Mouse (Mus musculus): ENCODE measurements at regions not wholly inside any gene's neighbourhood (a gene's known extent, or its start where the extent isn't known, plus 50 kb on each side); places are given as distances from the start of the nearest gene placed in this dataset.

- WGBS: 58% methylated on average over 5 of the region's 5 CpGs
- Histone ChIP-seq H3K4me1 (no peaks in the 10 kb centered on the region), H3K36me3 (no peaks in the 10 kb centered on the region), H3K9ac (no peak overlapping the region), H3K9me3 (no peaks in the 10 kb centered on the region), H3K4me3 (no peak overlapping the region), H3K4me2 (replicated peaks) (no peak overlapping the region), H3K27me3 (no peaks in the 10 kb centered on the region), H3K27ac (no peak overlapping the region)
- no peak for ATAC-seq (ENCODE audit: insufficient number of reproducible peaks, insufficient read depth, low FRiP score, low TSS enrichment)
Observed at GRCm38 (mm10) chr15:86738356-86738755, 524.1 kb downstream of the Tbc1d22a start.

- Histone ChIP-seq H3K4me2 (replicated peaks) (no peak overlapping the region), H3K4me3 (no peak overlapping the region), H3K9ac (no peak overlapping the region), H3K36me3 (no peaks in the 10 kb centered on the region), H3K27me3 (no peaks in the 10 kb centered on the region), H3K4me1 (no peaks in the 10 kb centered on the region), H3K9me3 (no peaks in the 10 kb centered on the region), H3K27ac (no peak overlapping the region)
- ATAC-seq (ENCODE audit: insufficient number of reproducible peaks, insufficient read depth, low FRiP score, low TSS enrichment): no peak
- 87% methylated on average over 5 of the region's 5 CpGs for WGBS
Observed at GRCm38 (mm10) chr15:86738776-86739175, 524.5 kb downstream of the Tbc1d22a start.

DNA sequence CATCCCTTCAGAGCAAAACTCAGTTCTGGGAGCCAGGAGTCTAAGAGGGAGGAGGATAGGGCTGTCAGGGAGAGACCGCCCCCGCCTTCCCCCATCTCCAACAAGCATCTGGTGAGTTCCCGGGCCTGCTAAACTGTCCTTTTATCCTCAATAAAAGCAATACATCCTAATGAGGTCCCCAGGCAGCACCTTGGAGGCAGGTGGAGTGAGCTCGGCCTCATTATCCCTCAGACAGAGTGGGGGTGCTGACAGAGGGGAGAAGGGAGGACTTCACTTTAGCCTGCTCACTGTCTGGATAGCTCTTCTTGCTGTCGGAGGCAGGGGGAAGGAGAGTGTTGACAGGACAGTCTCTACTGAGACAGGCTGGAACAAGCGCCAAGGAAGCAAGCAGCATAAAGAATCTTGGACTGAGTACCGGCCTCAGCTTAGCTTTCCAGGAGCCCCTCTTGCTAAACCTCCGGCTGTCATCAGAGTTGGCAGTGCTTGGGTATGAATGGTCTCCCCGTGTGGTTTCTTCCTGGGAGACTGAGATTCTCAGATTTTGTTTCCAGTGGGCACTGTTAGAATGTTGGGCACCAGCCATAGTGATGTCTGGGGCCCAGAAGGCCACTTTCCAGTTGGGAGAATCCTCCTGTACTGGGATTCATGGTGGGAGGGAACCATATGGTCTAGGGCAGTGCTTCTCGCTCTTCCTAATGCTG, 537.3 kb downstream of the Tbc1d22a start:
- WGBS: 68% methylated on average over 10 of the region's 10 CpGs
- Histone ChIP-seq H3K4me1 (no peaks in the 10 kb centered on the region), H3K27ac (no peak overlapping the region), H3K4me3 (no peak overlapping the region), H3K4me2 (replicated peaks) (no peak overlapping the region), H3K36me3 (no peaks in the 10 kb centered on the region), H3K27me3 (no peaks in the 10 kb centered on the region), H3K9me3 (no peaks in the 10 kb centered on the region), H3K9ac (no peak overlapping the region)
- no peak for ATAC-seq (ENCODE audit: insufficient number of reproducible peaks, insufficient read depth, low FRiP score, low TSS enrichment)

DNA sequence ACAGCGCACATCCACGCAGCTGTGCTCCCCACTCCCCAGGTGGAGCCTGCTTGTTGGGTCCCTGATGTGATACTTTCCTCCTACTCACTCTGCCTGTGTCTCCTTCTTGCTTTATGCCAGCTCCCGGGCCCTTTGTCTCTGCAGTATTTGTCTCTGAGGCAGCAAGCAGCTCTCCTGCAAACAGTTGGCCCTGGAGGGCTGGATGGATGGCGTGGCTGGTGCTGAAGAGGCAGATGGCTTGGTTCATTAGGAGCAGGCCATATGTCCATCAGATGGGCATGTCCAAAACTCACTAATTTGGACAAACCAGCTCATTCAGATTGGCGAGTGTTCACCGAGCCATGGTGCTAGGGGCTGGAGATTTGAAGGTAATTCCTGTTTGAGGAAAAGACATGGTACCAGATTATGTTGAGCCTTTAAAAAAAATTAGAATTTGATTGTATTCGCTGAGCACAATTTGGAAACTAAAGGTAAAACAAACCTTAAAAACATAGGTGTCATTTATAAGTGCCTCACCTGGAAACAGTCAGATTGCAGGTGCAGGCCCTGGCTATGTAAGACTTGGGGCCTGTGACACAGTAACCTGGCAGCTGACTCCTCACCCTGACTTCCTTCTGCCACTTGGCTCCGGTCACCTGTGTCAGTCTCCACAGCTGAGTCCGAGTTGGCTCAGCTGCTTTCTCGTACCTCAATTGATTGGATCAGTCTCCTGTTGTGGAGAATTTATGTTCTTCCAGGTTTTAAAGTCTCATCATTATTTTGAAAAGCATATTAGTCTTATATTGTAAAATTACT, 549.5 kb downstream of the Tbc1d22a start:
- Histone ChIP-seq H3K27me3 (no peaks in the 10 kb centered on the region), H3K9me3 (no peaks in the 10 kb centered on the region), H3K36me3 (no peaks in the 10 kb centered on the region), H3K4me3 (no peak overlapping the region), H3K9ac (no peak overlapping the region), H3K27ac (no peak overlapping the region), H3K4me1 (no peaks in the 10 kb centered on the region), H3K4me2 (replicated peaks) (no peak overlapping the region)
- ATAC-seq (ENCODE audit: insufficient number of reproducible peaks, insufficient read depth, low FRiP score, low TSS enrichment): no peak
- WGBS: 88% methylated on average over 10 of the region's 10 CpGs

- Histone ChIP-seq H3K27me3 (no peaks in the 10 kb centered on the region), H3K9ac (no peak overlapping the region), H3K36me3 (no peaks in the 10 kb centered on the region), H3K4me1 (no peaks in the 10 kb centered on the region), H3K9me3 (no peaks in the 10 kb centered on the region), H3K27ac (no peak overlapping the region), H3K4me2 (replicated peaks) (no peak overlapping the region), H3K4me3 (no peak overlapping the region)
- ATAC-seq (ENCODE audit: insufficient number of reproducible peaks, insufficient read depth, low FRiP score, low TSS enrichment): no peak
- WGBS: 89% methylated on average over 2 of the region's 2 CpGs
Observed at GRCm38 (mm10) chr15:86767623-86768022, 553.4 kb downstream of the Tbc1d22a start.

DNA sequence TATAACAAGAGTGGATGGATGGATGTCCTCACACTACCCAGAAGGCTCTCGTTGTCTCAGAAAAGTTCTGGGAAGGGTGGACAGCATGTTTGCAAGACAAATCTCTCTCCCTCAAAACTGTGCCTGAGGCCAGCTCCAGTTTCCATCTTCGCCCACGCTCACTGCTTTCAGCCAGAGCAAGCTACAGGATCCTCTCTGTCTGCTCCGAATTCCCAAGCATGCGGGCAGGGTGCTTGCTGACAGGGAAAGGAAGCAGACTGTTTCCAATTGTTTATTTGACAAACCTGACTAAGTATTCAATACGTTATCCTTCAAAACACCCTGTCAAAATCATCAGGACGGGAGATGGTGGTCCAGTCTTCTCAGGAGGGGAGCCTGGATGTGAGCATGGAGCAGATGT, 558.8 kb downstream of the Tbc1d22a start:
- Histone ChIP-seq H3K4me1 (no peaks in the 10 kb centered on the region), H3K4me2 (replicated peaks) (no peak overlapping the region), H3K27me3 (no peaks in the 10 kb centered on the region), H3K9me3 (no peaks in the 10 kb centered on the region), H3K4me3 (no peak overlapping the region), H3K27ac (no peak overlapping the region), H3K36me3 (no peaks in the 10 kb centered on the region), H3K9ac (no peak overlapping the region)
- 60% methylated on average over 7 of the region's 7 CpGs for WGBS
- ATAC-seq (ENCODE audit: insufficient number of reproducible peaks, insufficient read depth, low FRiP score, low TSS enrichment): no peak

- WGBS: 84% methylated on average over 11 of the region's 11 CpGs
- H3K4me3 ChIP-seq: no peak overlapping the region
- no peak overlapping the region for H3K4me2 ChIP-seq (replicated peaks)
- no peaks in the 10 kb centered on the region for H3K27me3 ChIP-seq
- no peaks in the 10 kb centered on the region for H3K36me3 ChIP-seq
- H3K4me1 ChIP-seq: no peaks in the 10 kb centered on the region
- no peak overlapping the region for H3K9ac ChIP-seq
- no peaks in the 10 kb centered on the region for H3K9me3 ChIP-seq
- no peak overlapping the region for H3K27ac ChIP-seq
- no peak for ATAC-seq (ENCODE audit: insufficient number of reproducible peaks, insufficient read depth, low FRiP score, low TSS enrichment)
Observed at GRCm38 (mm10) chr15:86777998-86778397, 563.7 kb downstream of the Tbc1d22a start.

- Histone ChIP-seq H3K9ac (no peak overlapping the region), H3K4me1 (no peaks in the 10 kb centered on the region), H3K4me2 (replicated peaks) (no peak overlapping the region), H3K9me3 (no peaks in the 10 kb centered on the region), H3K27ac (no peak overlapping the region), H3K27me3 (no peaks in the 10 kb centered on the region), H3K36me3 (no peaks in the 10 kb centered on the region), H3K4me3 (no peak overlapping the region)
- ATAC-seq (ENCODE audit: insufficient number of reproducible peaks, insufficient read depth, low FRiP score, low TSS enrichment): no peak
- 94% methylated on average over 11 of the region's 11 CpGs for WGBS
Observed at GRCm38 (mm10) chr15:86781160-86781559, 566.9 kb downstream of the Tbc1d22a start.

DNA sequence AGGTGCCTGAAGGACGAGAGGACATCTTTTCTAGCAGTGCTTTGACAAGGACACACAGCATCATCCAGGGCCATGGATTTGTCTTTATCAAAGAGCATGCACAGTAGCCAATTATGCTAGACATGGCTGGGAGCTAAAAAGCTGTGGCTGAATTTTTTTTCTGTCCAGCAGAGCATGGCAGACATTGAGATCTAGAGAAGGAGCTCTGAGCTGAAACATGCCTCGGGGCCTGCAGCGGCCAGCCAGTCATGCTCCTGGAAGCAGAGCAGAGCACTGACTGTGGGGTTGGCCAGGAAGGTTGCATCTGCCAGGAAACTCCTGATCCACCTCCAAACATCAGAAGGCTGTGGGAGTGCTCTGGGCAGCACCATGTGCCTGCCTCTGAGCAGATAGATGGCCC, 580.5 kb downstream of the Tbc1d22a start:
- Histone ChIP-seq H3K4me1 (no peaks in the 10 kb centered on the region), H3K9me3 (no peaks in the 10 kb centered on the region), H3K4me2 (replicated peaks) (no peak overlapping the region), H3K9ac (no peak overlapping the region), H3K27ac (no peak overlapping the region), H3K4me3 (no peak overlapping the region), H3K27me3 (no peaks in the 10 kb centered on the region), H3K36me3 (no peaks in the 10 kb centered on the region)
- 59% methylated on average over 3 of the region's 3 CpGs for whole genome bisulfite sequencing
- ATAC-seq (ENCODE audit: insufficient number of reproducible peaks, insufficient read depth, low FRiP score, low TSS enrichment): no peak

DNA sequence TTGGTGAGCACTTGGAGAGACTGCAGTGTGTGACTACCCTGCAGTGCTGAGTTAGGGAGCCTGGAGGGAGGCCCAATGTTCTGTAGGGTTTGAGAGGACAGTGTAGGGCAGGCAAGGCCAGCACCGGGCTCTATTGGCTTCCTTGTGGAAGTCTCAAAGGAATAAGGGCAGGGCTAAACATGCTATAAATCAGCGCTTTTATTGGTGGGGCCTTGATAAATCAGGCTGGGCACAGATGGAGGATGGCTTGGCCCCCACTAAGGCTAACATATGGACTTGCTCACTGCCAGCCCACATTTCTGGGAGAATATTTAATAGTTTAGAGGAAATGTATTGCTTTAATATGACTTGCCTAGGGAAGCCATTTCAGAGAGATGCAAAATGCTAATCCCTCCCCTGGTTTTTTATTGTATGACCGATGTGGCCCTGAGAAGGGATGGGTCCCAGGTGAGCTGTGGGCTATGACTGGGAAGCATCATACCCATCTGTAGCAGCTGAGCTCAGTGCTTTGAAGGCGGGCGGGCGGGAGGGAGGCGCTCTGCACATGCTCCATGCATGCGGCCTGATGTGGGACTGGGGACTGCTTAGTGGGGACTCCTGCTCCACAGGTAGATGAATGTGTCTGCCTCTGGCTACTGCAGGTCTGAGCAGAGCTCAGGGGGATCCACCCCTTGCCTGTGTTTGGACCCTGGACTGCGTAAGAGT, 584.4 kb downstream of the Tbc1d22a start:
- ATAC-seq (ENCODE audit: insufficient number of reproducible peaks, insufficient read depth, low FRiP score, low TSS enrichment): no peak

GRCm38 (mm10) chr15:86807296-86808080, 593.2 kb downstream of the Tbc1d22a start:
- Histone ChIP-seq H3K36me3 (no peaks in the 10 kb centered on the region), H3K4me3 (no peak overlapping the region), H3K9me3 (no peaks in the 10 kb centered on the region), H3K27me3 (no peaks in the 10 kb centered on the region), H3K4me1 (no peaks in the 10 kb centered on the region), H3K27ac (no peak overlapping the region), H3K4me2 (replicated peaks) (no peak overlapping the region), H3K9ac (no peak overlapping the region)
- no peak for ATAC-seq (ENCODE audit: insufficient number of reproducible peaks, insufficient read depth, low FRiP score, low TSS enrichment)
- 77% methylated on average over 13 of the region's 13 CpGs for WGBS

More for the DNA sequence above, 584.4 kb downstream of the Tbc1d22a start:
- no peaks in the 10 kb centered on the region for H3K36me3 ChIP-seq
- H3K27ac ChIP-seq: no peak overlapping the region
- no peaks in the 10 kb centered on the region for H3K27me3 ChIP-seq
- H3K9me3 ChIP-seq: no peaks in the 10 kb centered on the region
- 88% methylated on average over 9 of the region's 9 CpGs for WGBS
- no peaks in the 10 kb centered on the region for H3K4me1 ChIP-seq
- no peak overlapping the region for H3K4me3 ChIP-seq
- H3K9ac ChIP-seq: no peak overlapping the region
- no peak overlapping the region for H3K4me2 ChIP-seq (replicated peaks)
